Mouse (Mus musculus) macrophage (primary cell): ENCODE results near the gene Chac1. TPM values are rescaled to one million over a fixed set of nuclear protein-coding genes. Genes with fewer than 3 reads are reported as not detected.

Experiments used
- H3K27ac ChIP-seq: fragments of 350-480 bp; formaldehyde crosslinking; 2 replicates; pipeline ENCODE4 v1.9.0; 2021
- H3K36me3 ChIP-seq: fragments of 350-480 bp; formaldehyde crosslinking; 2 replicates; pipeline ENCODE4 v1.9.0; 2021; ENCODE audit errors: inconsistent target
- H3K4me3 ChIP-seq: fragments of 350-480 bp; formaldehyde crosslinking; 2 replicates; pipeline ENCODE4 v1.9.0; 2021; ENCODE audit errors: inconsistent target
- H3K79me2 ChIP-seq: fragments of 350-480 bp; formaldehyde crosslinking; 2 replicates; pipeline ENCODE4 v1.9.0; 2021; ENCODE audit errors: inconsistent target
- WGBS: methylation state at CpG from one replicate; pipeline ENCODE4 v1.1.7; 2026; ENCODE audit warnings: inconsistent platforms; ENCODE audit not compliant: missing documents; 5-methylcytosine and 5-hydroxymethylcytosine counted together
- polyA plus RNA-seq: library from polyadenylated mRNA; stranded (reverse); fragments of 250-400 nt; gene quantifications from 3 replicates; pipeline ENCODE4 v1.2.4, GENCODE M21; 2018; ENCODE audit warnings: inconsistent platforms

Gene Chac1
- polyA plus RNA-seq, 1 experiment from 2014 or later: 0.11 TPM

GRCm38 (mm10) chr2:119336002-119336401 is 15.0 kb upstream of the Chac1 start:
- 3% methylated on average over 2 of the region's 2 CpGs for WGBS
- Histone ChIP-seq H3K27ac (0 out of 2 replicates have a peak overlapping the region, but pooled peaks have one; percentile 0), H3K79me2 (no peaks in the 10 kb centered on the region), H3K4me3 (no peak overlapping the region), H3K36me3 (no peaks in the 10 kb centered on the region)

- 0 out of 2 replicates have a peak overlapping the region, but pooled peaks have one; percentile 0 for H3K27ac ChIP-seq
- WGBS: 8% methylated on average over 10 of the region's 10 CpGs
- no peaks in the 10 kb centered on the region for H3K36me3 ChIP-seq
- H3K79me2 ChIP-seq: no peaks in the 10 kb centered on the region
- no peak overlapping the region for H3K4me3 ChIP-seq
These were observed 14.6 kb upstream of the Chac1 start for GRCm38 (mm10) chr2:119336470-119336869.

GRCm38 (mm10) chr2:119337425-119338265 is 13.4 kb upstream of the Chac1 start:
- no peak overlapping the region for H3K27ac ChIP-seq
- WGBS: 7% methylated on average over 60 of the region's 60 CpGs
- H3K79me2 ChIP-seq: no peaks in the 10 kb centered on the region
- H3K4me3 ChIP-seq: peak overlapping the region; percentile 17; the same call in 1 of the 2 replicates
- no peaks in the 10 kb centered on the region for H3K36me3 ChIP-seq

GRCm38 (mm10) chr2:119344537-119345138 is 6.4 kb upstream of the Chac1 start:
- Histone ChIP-seq H3K79me2 (no peaks in the 10 kb centered on the region), H3K27ac (no peak overlapping the region), H3K4me3 (no peak overlapping the region), H3K36me3 (no peaks in the 10 kb centered on the region)
- 44% methylated on average over 6 of the region's 6 CpGs for WGBS

- no peaks in the 10 kb centered on the region for H3K36me3 ChIP-seq
- no peak overlapping the region for H3K27ac ChIP-seq
- no peaks in the 10 kb centered on the region for H3K79me2 ChIP-seq
- H3K4me3 ChIP-seq: no peak overlapping the region
- 95% methylated on average over 8 of the region's 8 CpGs for WGBS
These were observed 2.7 kb downstream of the Chac1 start for GRCm38 (mm10) chr2:119353707-119354106.

GRCm38 (mm10) chr2:119355089-119355488 is 4.1 kb downstream of the Chac1 start:
- Histone ChIP-seq H3K27ac (no peak overlapping the region), H3K4me3 (no peak overlapping the region), H3K79me2 (no peaks in the 10 kb centered on the region), H3K36me3 (no peaks in the 10 kb centered on the region)
- WGBS: 97% methylated on average over 3 of the region's 3 CpGs

GRCm38 (mm10) chr2:119355651-119356050 is 4.6 kb downstream of the Chac1 start:
- no peaks in the 10 kb centered on the region for H3K36me3 ChIP-seq
- H3K4me3 ChIP-seq: no peak overlapping the region
- H3K27ac ChIP-seq: no peak overlapping the region
- 83% methylated on average over 7 of the region's 7 CpGs for WGBS
- no peaks in the 10 kb centered on the region for H3K79me2 ChIP-seq

- Histone ChIP-seq H3K4me3 (no peak overlapping the region), H3K27ac (no peak overlapping the region), H3K79me2 (no peaks in the 10 kb centered on the region), H3K36me3 (no peaks in the 10 kb centered on the region)
These were observed 5.3 kb downstream of the Chac1 start for GRCm38 (mm10) chr2:119356310-119356709.

- WGBS: 2% methylated on average over 5 of the region's 5 CpGs
- Histone ChIP-seq H3K27ac (no peak overlapping the region), H3K36me3 (no peaks in the 10 kb centered on the region), H3K4me3 (no peak overlapping the region), H3K79me2 (no peaks in the 10 kb centered on the region)
These were observed 5.8 kb downstream of the Chac1 start for GRCm38 (mm10) chr2:119356805-119357204.

- WGBS: 41% methylated on average over 6 of the region's 6 CpGs
- H3K4me3 ChIP-seq: no peak overlapping the region
- no peak overlapping the region for H3K27ac ChIP-seq
- H3K79me2 ChIP-seq: no peaks in the 10 kb centered on the region
- no peaks in the 10 kb centered on the region for H3K36me3 ChIP-seq
These were observed 7.2 kb downstream of the Chac1 start for GRCm38 (mm10) chr2:119358249-119358648.

- WGBS: 43% methylated on average over 2 of the region's 2 CpGs
- no peak overlapping the region for H3K27ac ChIP-seq
These were observed 8.8 kb downstream of the Chac1 start for GRCm38 (mm10) chr2:119359721-119360291.

GRCm38 (mm10) chr2:119364969-119365368 is 13.9 kb downstream of the Chac1 start:
- no peak overlapping the region for H3K27ac ChIP-seq
- 97% methylated on average over 3 of the region's 3 CpGs for WGBS
- no peaks in the 10 kb centered on the region for H3K79me2 ChIP-seq
- 0 out of 2 replicates have a peak, but pooled peaks cover 2% of the 10 kb centered on the region for H3K36me3 ChIP-seq
- no peak overlapping the region for H3K4me3 ChIP-seq

More at GRCm38 (mm10) chr2:119359721-119360291, 8.8 kb downstream of the Chac1 start:
- no peaks in the 10 kb centered on the region for H3K36me3 ChIP-seq
- no peak overlapping the region for H3K4me3 ChIP-seq
- H3K79me2 ChIP-seq: no peaks in the 10 kb centered on the region

- H3K4me3 ChIP-seq: no peak overlapping the region
- no peaks in the 10 kb centered on the region for H3K79me2 ChIP-seq
- WGBS: 89% methylated on average over 3 of the region's 3 CpGs
- no peak overlapping the region for H3K27ac ChIP-seq
- 0 out of 2 replicates have a peak, but pooled peaks cover 9% of the 10 kb centered on the region for H3K36me3 ChIP-seq
These were observed 16.3 kb downstream of the Chac1 start for GRCm38 (mm10) chr2:119367346-119367745.

GRCm38 (mm10) chr2:119370116-119370515 is 19.1 kb downstream of the Chac1 start:
- H3K4me3 ChIP-seq: no peak overlapping the region
- WGBS: 94% methylated on average over 10 of the region's 10 CpGs
- H3K36me3 ChIP-seq: peaks cover 34% of the 10 kb centered on the region; the same call in 1 of the 2 replicates
- H3K79me2 ChIP-seq: no peaks in the 10 kb centered on the region
- no peak overlapping the region for H3K27ac ChIP-seq

- no peaks in the 10 kb centered on the region for H3K79me2 ChIP-seq
- H3K27ac ChIP-seq: no peak overlapping the region
- H3K36me3 ChIP-seq: peaks cover 95% of the 10 kb centered on the region
- WGBS: 92% methylated on average over 9 of the region's 9 CpGs
- H3K4me3 ChIP-seq: no peak overlapping the region
These were observed 26.3 kb downstream of the Chac1 start for GRCm38 (mm10) chr2:119377286-119377685.
